Mouse (Mus musculus): ENCODE measurements around the gene Gm3278. TPM values are rescaled to one million over a fixed set of nuclear protein-coding genes. Genes with fewer than 3 reads are reported as not detected.
"Not testable (repeated sequence)": the region's sequence is repeated elsewhere in the genome, so short reads cannot be mapped to it uniquely, and the experiment has no call there.

Gm3278 gene
- total RNA-seq (2021) = not detected

GRCm38 (mm10) chr14:4892116-4892515 lies at the start of gene Gm3278:
Gm3278 (plus strand) TSS chr14:4892416.
- DNase-seq (ENCODE audit: low spot score in 2 of 2); intact Hi-C loops (cut with DNase I): not testable (repeated sequence)

DNA sequence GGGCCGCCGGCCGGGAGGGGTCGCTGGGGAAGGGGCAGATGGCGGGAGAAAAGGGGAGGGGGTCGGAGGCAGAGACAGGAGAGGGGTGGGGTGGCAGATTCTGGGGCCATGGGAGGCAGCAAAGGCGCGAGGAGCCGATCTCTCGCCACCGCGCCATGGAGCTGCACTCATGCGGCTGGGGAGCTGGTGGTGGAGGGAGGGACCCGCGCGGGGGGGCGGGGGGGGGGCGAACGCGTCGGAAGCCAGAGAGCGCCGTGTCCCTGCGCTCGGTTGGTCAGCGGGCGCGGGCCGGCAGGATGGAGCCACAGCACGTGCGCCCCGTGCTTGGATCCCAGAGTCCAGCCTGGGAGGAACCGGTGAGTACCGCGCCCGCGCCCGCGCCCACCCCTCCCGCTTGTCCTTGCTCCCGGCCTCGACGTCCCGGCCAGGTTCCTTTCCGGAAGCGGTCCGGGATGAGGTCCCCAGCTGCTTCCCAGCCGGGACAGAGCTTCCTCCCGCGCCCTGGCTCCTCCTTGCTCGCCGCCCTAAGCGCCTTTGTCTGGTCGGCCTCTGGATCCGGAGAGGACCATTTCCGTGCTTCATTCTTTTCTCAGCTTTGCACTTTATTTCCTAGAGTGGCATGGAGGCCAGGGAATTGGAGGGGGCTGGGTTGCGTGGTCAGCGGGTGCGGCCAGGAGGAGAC lies 36.8 kb upstream of the Gm3278 start, which contains the start of gene Gm3264:
Gene Gm3264 (plus strand): TSS at position 278 of the 682 bp plus-strand sequence.
- DNase-seq (ENCODE audit: low spot score in 2 of 2); intact Hi-C loops (cut with DNase I): not testable (repeated sequence)

Other genes with a start within 250 kb of the Gm3278 start
- under 1 TPM in 1 of 2 experiments, not detected in 1; 0.23 TPM for gene Gm3239, start 228.2 kb upstream of the Gm3278 start, total RNA-seq (2021)
- gene Gm7876, start 183.2 kb upstream of the Gm3278 start, total RNA-seq (2021) = not detected
- under 1 TPM in 1 of 2 experiments, not detected in 1; 0.43 TPM for gene Gm3252, start 165.6 kb upstream of the Gm3278 start, total RNA-seq (2021)
- not detected for gene Gm9602, start 116.1 kb upstream of the Gm3278 start, total RNA-seq (2021)
- gene Gm3269, start 54.3 kb upstream of the Gm3278 start, total RNA-seq (2021) = not detected
- not detected for gene Gm3264, start 36.8 kb upstream of the Gm3278 start, total RNA-seq (2021)
- gene Gm8297, start 91.5 kb downstream of the Gm3278 start, total RNA-seq (2021) = not detected
- gene Gm3298, start 123.5 kb downstream of the Gm3278 start, total RNA-seq (2021) = 1 to 10 TPM in 1 of 2 experiments, not detected in 1; 1.4 TPM
- not detected for gene 4930555G01Rik, start 158.2 kb downstream of the Gm3278 start, total RNA-seq (2021)
- gene Gm8281, start 178.6 kb downstream of the Gm3278 start, total RNA-seq (2021) = 1 to 10 TPM in 1 of 2 experiments, under 1 TPM in 1; 0.99 to 1.4 TPM
- not detected for gene Gm8279, start 239.1 kb downstream of the Gm3278 start, total RNA-seq (2021)